Mouse (Mus musculus) heart, adult 8-10 months (tissue): ENCODE measurements around the gene Sac3d1. TPM values are rescaled to one million over a fixed set of nuclear protein-coding genes. Genes with fewer than 3 reads are reported as not detected.
"Not testable (repeated sequence)": the region's sequence is repeated elsewhere in the genome, so short reads cannot be mapped to it uniquely, and the experiment has no call there.

Experiments used
- DNase-seq: peaks from one replicate; pipeline ENCODE4 v3.0.0; 2022; ENCODE audit warnings: low spot score
- total RNA-seq, 4 experiments: library from RNA; stranded (reverse); gene quantifications; 2 replicates each; pipeline ENCODE4 v1.2.4; 2022

Gene Sac3d1
- total RNA-seq, result 10 to 100 TPM in 1 of 4 experiments, 1 to 10 TPM in 3; 8.0 to 10.4 (median 9.0) TPM

DNA sequence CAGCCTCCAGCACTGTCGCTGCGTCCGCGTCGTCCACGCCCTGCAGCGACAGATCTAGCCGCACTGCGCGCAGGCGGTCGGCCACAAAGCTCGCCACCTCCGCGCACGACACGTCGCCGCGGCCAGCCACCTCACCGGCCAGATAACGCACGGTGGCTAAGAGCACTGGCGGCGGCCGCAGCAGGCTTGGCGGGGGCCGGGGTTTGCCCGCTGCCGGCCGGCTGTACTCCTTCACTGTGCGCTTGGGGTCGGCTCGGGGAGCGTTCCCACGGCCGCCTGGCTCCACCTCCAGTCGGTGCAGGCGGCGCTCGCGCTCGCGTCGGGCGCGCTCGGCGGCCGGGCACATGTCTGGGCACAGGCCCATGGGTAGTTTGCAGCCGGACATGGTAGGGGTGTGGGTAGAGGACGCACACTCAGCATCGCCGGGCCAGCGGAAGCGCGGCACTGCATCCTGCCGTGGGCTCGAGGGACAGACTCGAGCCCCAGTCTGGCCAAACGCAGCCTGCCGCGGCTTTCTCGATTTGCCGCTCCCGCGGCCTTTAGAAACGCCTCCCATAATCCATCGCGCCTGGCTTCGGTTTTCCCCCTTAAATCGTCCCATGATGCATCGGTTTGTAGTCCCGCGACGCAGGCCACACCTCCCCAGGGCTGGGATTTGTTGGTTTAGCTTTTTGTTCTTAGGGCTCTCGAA lies at the start of gene Sac3d1:
Gene Sac3d1, minus strand, starts transcription at position 665 of the 691 bp plus-strand sequence.
- peak; percentile 93 for DNase-seq

DNA sequence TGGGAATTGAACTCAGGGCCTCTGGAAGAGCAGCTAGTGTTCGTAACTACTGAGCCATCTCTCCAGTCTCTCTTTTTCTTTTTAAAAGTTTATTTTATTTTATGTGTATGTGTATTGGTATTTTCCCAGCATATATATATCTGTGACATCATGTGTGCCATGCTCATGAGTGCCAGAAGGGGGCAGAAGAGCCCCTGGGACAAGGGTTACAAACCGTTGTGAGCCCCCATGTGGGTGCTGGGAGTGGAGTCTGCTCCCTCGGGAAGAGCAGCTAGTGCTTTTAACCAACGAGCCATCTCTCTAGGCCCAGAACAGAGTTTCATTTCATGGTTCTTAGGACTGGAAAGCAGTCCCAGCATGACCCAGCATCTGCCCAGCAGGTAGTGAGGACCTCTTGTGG lies 48.3 kb upstream of the Sac3d1 start:
- no peak for DNase-seq

- DNase-seq, result peak; percentile 53
Observed at GRCm38 (mm10) chr19:6163872-6164547, 45.6 kb upstream of the Sac3d1 start.

DNA sequence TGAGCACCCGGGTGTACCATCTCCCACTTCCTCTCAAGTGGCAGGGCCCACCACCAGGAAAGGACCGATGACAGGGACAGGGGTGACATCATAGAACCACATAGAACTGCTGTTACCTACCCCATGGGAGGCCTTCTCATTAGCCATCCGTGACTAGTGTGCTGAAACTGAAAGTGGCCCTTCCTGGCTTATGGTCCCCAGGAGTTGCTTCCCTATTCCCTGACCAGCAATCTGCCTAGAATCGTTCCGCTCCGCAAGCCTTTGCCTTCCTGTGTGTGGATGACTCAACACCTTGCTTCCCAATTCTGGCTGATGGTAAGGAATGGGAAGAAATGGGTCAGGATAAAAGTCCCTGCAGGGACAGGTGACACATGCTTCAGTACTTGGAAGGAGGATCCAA lies 38.8 kb upstream of the Sac3d1 start:
- DNase-seq, result no peak

DNA sequence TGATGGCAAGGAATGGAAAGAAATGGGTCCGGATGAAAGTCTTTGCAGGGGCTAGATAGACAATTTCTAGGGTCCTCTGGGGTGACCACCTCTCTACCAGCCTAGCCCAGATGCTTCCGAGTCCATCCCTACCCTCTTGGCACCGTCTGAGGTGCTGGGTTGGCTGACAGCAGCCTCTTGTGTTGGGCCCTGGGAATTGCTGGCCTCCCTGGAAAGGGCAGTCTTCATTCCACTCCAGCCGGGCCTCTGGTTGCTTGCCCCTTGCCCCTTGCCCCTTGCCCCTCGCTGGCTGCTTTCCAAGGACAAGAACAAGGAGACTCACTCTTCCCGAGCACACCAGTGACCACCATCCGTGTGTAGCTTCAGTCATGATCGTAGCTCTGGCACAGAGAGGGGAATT lies 37.9 kb upstream of the Sac3d1 start:
- DNase-seq, result no peak

GRCm38 (mm10) chr19:6155174-6155573 lies 36.7 kb upstream of the Sac3d1 start:
- DNase-seq, result no peak

DNA sequence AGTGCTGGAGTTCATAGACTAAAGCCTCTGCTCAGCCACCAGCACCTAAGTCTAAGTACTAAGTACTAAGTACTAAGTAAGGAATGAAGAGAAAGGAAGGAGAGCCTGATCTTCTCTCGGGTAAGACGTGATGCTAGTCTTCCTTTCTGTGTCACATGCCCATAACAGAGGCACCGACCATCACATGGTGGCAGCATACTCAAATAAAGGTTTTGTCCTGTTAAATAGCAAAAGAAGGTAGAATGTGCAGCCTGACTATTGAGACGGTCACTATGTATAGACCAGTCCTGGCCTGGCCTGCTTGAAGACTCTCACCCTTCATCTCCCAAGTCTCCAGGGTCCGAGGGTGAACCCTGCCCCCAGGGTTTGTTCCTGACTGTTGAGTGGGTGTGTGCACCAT lies 26.4 kb upstream of the Sac3d1 start:
- no peak for DNase-seq

DNA sequence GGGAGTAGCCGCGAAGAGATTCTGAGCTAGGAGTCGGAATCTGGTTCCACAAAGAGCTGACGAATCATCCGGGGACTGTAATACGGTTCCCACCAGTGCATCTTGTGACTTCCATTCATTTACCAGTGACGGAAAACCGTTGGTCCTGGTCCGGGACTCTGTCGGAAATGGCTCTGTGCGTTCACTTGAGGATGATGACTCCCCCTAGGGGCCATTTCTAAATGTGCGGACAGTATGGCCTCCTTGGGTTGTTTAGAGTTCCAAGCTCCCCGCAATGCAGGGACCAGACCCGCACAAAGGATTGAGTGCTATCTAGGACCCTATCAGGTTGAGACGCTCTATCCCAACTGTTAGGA lies 22.9 kb upstream of the Sac3d1 start, which contains the start of gene Arl2:
Gene Arl2, minus strand, starts transcription at position 155 of the 356 bp plus-strand sequence.
- peak; percentile 80 for DNase-seq

- peak; percentile 90 for DNase-seq
Observed at GRCm38 (mm10) chr19:6140678-6141393, 22.4 kb upstream of the Sac3d1 start, which contains the start of gene Batf2. Gene Batf2, plus strand, starts transcription at chr19:6140983.

GRCm38 (mm10) chr19:6140374-6140677 lies 21.9 kb upstream of the Sac3d1 start:
- no peak for DNase-seq

DNA sequence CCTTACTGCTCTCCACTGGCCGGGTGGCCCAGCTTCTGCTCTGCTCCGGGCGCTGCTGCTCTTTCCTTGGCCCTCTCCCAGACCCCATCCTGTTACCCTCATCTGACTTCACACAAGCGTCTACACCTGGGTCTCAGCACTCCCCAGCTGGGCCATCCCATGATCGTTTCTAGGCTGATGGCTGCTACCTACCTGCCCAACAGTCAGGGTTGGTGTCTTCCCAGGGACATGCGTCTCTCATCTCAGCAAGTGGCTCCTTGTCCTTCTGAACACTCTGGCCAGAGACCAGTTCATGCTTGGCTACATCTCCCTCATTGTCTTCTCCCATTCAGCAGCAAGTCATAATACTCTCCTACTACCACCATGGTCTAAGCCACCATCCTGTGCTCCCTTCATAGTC lies 21.3 kb upstream of the Sac3d1 start:
- DNase-seq, result no peak

GRCm38 (mm10) chr19:6136397-6136796 lies 17.9 kb upstream of the Sac3d1 start:
- DNase-seq, result no peak

- not testable (repeated sequence) for DNase-seq
Observed at GRCm38 (mm10) chr19:6133197-6133596, 14.7 kb upstream of the Sac3d1 start.

GRCm38 (mm10) chr19:6132171-6132827 lies 13.8 kb upstream of the Sac3d1 start:
- no peak for DNase-seq

DNA sequence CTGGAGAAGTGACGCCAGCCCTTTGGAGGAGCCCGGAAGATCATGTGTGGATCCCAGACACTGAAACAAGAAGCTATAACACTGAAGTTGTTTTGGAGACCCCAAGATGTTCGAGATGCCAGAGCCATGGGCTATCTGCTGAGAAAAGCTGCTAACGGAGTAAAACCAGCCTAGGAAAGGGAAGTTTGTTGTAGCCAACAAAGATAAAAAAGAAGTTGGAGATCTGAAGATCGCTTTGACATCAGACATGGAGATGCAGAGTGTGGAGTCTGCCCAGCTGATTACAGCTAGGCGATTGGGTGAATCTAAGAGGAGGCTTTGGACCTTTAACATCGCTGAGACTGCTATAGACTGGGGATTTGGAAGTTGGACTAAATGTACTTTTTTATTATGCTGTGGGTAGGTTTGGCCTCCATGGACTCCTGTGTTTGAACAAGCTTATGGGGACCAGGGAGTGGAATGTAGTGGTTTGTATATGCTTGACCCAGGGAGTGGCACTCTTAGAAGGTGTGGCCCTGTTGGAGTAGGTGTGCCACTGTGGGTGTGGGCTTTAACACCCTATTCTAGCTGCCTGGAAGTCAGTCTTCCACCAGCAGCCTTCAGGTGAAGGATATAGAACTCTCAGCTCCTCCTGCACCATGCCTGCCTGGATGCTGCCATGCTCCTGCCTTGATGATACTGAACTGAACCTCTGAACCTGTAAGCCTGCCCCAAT lies 12.1 kb upstream of the Sac3d1 start:
- DNase-seq, result not testable (repeated sequence)

DNA sequence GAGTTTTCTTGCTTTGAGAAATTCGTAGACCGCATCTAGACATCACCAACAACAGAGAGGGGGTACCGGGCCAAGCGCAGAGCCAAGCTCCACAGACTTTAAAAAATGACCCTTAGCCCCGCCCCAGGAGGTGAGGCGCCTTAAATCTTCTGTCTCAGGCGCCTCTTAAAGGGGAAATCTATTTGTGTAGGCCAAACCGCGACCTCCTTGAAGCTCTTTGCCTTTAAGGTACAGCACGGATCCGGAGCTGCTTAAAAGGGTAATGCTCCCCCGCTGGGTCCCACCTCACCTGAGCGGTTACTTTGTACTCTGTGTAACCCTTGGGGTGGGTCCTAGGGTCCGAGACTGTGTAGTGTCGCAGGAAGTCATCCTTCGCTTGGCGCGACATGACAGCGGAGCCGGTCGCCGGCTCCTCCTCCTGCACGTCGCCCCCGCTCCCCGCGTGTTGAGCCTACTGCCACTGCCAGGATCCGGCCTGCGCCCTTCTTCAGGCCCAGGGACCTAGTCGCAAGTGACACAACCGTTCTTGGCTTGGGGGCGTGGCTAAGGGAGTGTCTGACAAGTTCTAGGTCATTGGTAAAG lies 9.4 kb upstream of the Sac3d1 start, which contains the start of gene Snx15:
Gene Snx15, minus strand, starts transcription at position 545 of the 582 bp plus-strand sequence.
- DNase-seq, result peak; percentile 95

- no peak for DNase-seq
Observed at GRCm38 (mm10) chr19:6126789-6127580, 8.5 kb upstream of the Sac3d1 start.

DNA sequence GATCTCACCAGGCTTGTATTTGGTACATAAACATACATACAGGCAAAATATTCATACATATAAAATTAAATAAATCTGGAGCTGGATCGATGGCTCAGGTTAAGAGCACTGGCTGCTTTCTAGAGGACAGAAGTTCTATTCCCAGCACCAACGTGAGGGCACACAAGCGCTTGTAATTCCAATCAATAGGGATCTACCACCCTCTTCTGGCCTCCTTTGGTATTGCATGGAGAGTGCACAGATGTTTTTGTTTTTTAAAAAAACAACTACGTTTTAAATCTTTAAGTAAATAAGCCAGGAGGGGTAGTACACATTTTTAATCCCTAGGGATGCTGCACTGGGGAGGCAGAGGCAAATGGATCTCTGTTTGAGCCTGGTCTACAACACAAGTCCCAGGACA lies 7.8 kb upstream of the Sac3d1 start:
- peak; percentile 56 for DNase-seq

DNA sequence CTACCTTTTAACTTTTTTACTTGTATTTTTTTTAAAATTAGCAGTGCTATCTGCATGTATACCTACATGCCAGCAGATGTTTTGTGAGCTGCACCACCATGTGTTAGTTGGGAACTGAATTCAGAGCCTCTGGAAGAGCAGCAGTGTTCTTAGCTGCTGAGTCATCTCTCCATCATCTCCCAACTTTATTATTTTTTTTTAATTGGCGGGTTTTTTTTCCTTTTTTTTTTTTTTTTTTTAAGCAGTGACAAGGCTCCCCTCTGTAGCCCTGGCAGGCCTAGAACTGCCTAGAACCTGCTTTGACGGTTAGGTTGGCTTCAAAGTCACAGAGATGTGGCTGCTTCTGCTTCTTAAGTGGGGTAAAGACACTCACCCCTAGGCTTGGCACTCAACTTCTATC lies 6.4 kb upstream of the Sac3d1 start:
- no peak for DNase-seq

GRCm38 (mm10) chr19:6123330-6123729 lies 4.9 kb upstream of the Sac3d1 start:
- DNase-seq, result no peak
